Mouse (Mus musculus): Measurements from ENCODE around the gene Fbxl13. TPM values are rescaled to one million over a fixed set of nuclear protein-coding genes. Genes with fewer than 3 reads are reported as not detected.

Gene Fbxl13
- polyA plus RNA-seq, 1 experiment from 2014 or later, result 0.10 TPM

GRCm38 (mm10) chr5:21491469-21491868 lies 154.0 kb downstream of the Fbxl13 start:
- no peaks in the 10 kb centered on the region for H3K36me3 ChIP-seq
- H3K9me3 ChIP-seq, result no peaks in the 10 kb centered on the region
- no peaks in the 10 kb centered on the region for H3K27me3 ChIP-seq
- H3K9ac ChIP-seq, result no peak overlapping the region
- H3K4me2 ChIP-seq (replicated peaks), result no peak overlapping the region
- H3K4me3 ChIP-seq, result no peak overlapping the region
- H3K4me1 ChIP-seq, result peaks cover 39% of the 10 kb centered on the region
- 84% methylated on average over 2 of the region's 2 CpGs for WGBS
- H3K27ac ChIP-seq, result no peak overlapping the region
- no peak for ATAC-seq (ENCODE audit: insufficient number of reproducible peaks, insufficient read depth, low FRiP score, low TSS enrichment)

GRCm38 (mm10) chr5:21489135-21489534 lies 156.3 kb downstream of the Fbxl13 start:
- no peak overlapping the region for H3K4me3 ChIP-seq
- ATAC-seq (ENCODE audit: insufficient number of reproducible peaks, insufficient read depth, low FRiP score, low TSS enrichment), result no peak
- no peaks in the 10 kb centered on the region for H3K9me3 ChIP-seq
- H3K27ac ChIP-seq, result peak overlapping the region; percentile 71
- no peaks in the 10 kb centered on the region for H3K27me3 ChIP-seq
- H3K36me3 ChIP-seq, result no peaks in the 10 kb centered on the region
- H3K4me2 ChIP-seq (replicated peaks), result no peak overlapping the region
- H3K4me1 ChIP-seq, result peaks cover 24% of the 10 kb centered on the region
- no peak overlapping the region for H3K9ac ChIP-seq
- WGBS, result 42% methylated on average over 4 of the region's 4 CpGs

GRCm38 (mm10) chr5:21488506-21488905 lies 156.9 kb downstream of the Fbxl13 start:
- peaks cover 29% of the 10 kb centered on the region for H3K4me1 ChIP-seq
- no peak for ATAC-seq (ENCODE audit: insufficient number of reproducible peaks, insufficient read depth, low FRiP score, low TSS enrichment)
- WGBS, result 81% methylated on average over 5 of the region's 5 CpGs

GRCm38 (mm10) chr5:21487716-21488115 lies 157.7 kb downstream of the Fbxl13 start:
- ATAC-seq (ENCODE audit: insufficient number of reproducible peaks, insufficient read depth, low FRiP score, low TSS enrichment), result no peak
- no peak overlapping the region for H3K4me3 ChIP-seq
- no peak overlapping the region for H3K4me2 ChIP-seq (replicated peaks)
- 0 out of 2 replicates have a peak overlapping the region, but pooled peaks have one; percentile 17 for H3K27ac ChIP-seq
- WGBS, result 93% methylated on average over 3 of the region's 3 CpGs
- H3K9me3 ChIP-seq, result no peaks in the 10 kb centered on the region
- H3K9ac ChIP-seq, result no peak overlapping the region
- no peaks in the 10 kb centered on the region for H3K27me3 ChIP-seq
- H3K4me1 ChIP-seq, result peaks cover 35% of the 10 kb centered on the region
- H3K36me3 ChIP-seq, result no peaks in the 10 kb centered on the region

More at GRCm38 (mm10) chr5:21488506-21488905, 156.9 kb downstream of the Fbxl13 start:
- H3K27me3 ChIP-seq, result no peaks in the 10 kb centered on the region
- no peak overlapping the region for H3K4me2 ChIP-seq (replicated peaks)
- no peaks in the 10 kb centered on the region for H3K9me3 ChIP-seq
- H3K36me3 ChIP-seq, result no peaks in the 10 kb centered on the region
- no peak overlapping the region for H3K9ac ChIP-seq
- no peak overlapping the region for H3K4me3 ChIP-seq
- no peak overlapping the region for H3K27ac ChIP-seq

- Histone ChIP-seq H3K4me1 (peaks cover 39% of the 10 kb centered on the region), H3K4me3 (no peak overlapping the region), H3K36me3 (no peaks in the 10 kb centered on the region), H3K9me3 (no peaks in the 10 kb centered on the region), H3K27ac (peak overlapping the region; percentile 63; the same call in 1 of the 2 replicates), H3K9ac (no peak overlapping the region), H3K27me3 (no peaks in the 10 kb centered on the region), H3K4me2 (replicated peaks) (no peak overlapping the region)
- 70% methylated on average over 3 of the region's 3 CpGs for WGBS
- ATAC-seq (ENCODE audit: insufficient number of reproducible peaks, insufficient read depth, low FRiP score, low TSS enrichment), result no peak
These were observed 158.1 kb downstream of the Fbxl13 start for GRCm38 (mm10) chr5:21487306-21487705.

- H3K4me2 ChIP-seq (replicated peaks), result no peak overlapping the region
- no peaks in the 10 kb centered on the region for H3K36me3 ChIP-seq
- ATAC-seq (ENCODE audit: insufficient number of reproducible peaks, insufficient read depth, low FRiP score, low TSS enrichment), result no peak
- H3K27ac ChIP-seq, result peak overlapping the region; percentile 65; the same call in 1 of the 2 replicates
- H3K4me3 ChIP-seq, result no peak overlapping the region
- WGBS, result 51% methylated on average over 5 of the region's 5 CpGs
- no peaks in the 10 kb centered on the region for H3K27me3 ChIP-seq
- peaks cover 39% of the 10 kb centered on the region for H3K4me1 ChIP-seq
- H3K9ac ChIP-seq, result no peak overlapping the region
- H3K9me3 ChIP-seq, result no peaks in the 10 kb centered on the region
These were observed 158.6 kb downstream of the Fbxl13 start for GRCm38 (mm10) chr5:21486798-21487197.

GRCm38 (mm10) chr5:21485197-21485829 lies 160.1 kb downstream of the Fbxl13 start:
- H3K9me3 ChIP-seq, result no peaks in the 10 kb centered on the region
- WGBS, result 87% methylated on average over 8 of the region's 8 CpGs

GRCm38 (mm10) chr5:21483275-21483674 lies 162.2 kb downstream of the Fbxl13 start:
- H3K9me3 ChIP-seq, result no peaks in the 10 kb centered on the region
- no peak overlapping the region for H3K4me3 ChIP-seq
- WGBS, result 44% methylated on average over 8 of the region's 8 CpGs
- H3K4me1 ChIP-seq, result peaks cover 21% of the 10 kb centered on the region
- H3K36me3 ChIP-seq, result no peaks in the 10 kb centered on the region
- H3K4me2 ChIP-seq (replicated peaks), result no peak overlapping the region
- H3K27ac ChIP-seq, result no peak overlapping the region
- no peak overlapping the region for H3K9ac ChIP-seq
- ATAC-seq (ENCODE audit: insufficient number of reproducible peaks, insufficient read depth, low FRiP score, low TSS enrichment), result no peak
- H3K27me3 ChIP-seq, result no peaks in the 10 kb centered on the region

More at GRCm38 (mm10) chr5:21485197-21485829, 160.1 kb downstream of the Fbxl13 start:
- no peak overlapping the region for H3K9ac ChIP-seq
- H3K4me3 ChIP-seq, result no peak overlapping the region
- no peaks in the 10 kb centered on the region for H3K36me3 ChIP-seq
- H3K27ac ChIP-seq, result no peak overlapping the region
- peaks cover 38% of the 10 kb centered on the region for H3K4me1 ChIP-seq
- no peak overlapping the region for H3K4me2 ChIP-seq (replicated peaks)
- no peak for ATAC-seq (ENCODE audit: insufficient number of reproducible peaks, insufficient read depth, low FRiP score, low TSS enrichment)
- H3K27me3 ChIP-seq, result no peaks in the 10 kb centered on the region

- Histone ChIP-seq H3K36me3 (no peaks in the 10 kb centered on the region), H3K27ac (no peak overlapping the region), H3K27me3 (no peaks in the 10 kb centered on the region), H3K4me1 (peaks cover 21% of the 10 kb centered on the region), H3K9ac (no peak overlapping the region), H3K9me3 (no peaks in the 10 kb centered on the region), H3K4me2 (replicated peaks) (no peak overlapping the region), H3K4me3 (no peak overlapping the region)
- no peak for ATAC-seq (ENCODE audit: insufficient number of reproducible peaks, insufficient read depth, low FRiP score, low TSS enrichment)
- WGBS, result 52% methylated on average over 11 of the region's 11 CpGs
These were observed 162.8 kb downstream of the Fbxl13 start for GRCm38 (mm10) chr5:21482446-21483222.

GRCm38 (mm10) chr5:21481521-21481920 lies 163.9 kb downstream of the Fbxl13 start:
- Histone ChIP-seq H3K4me3 (no peak overlapping the region), H3K4me2 (replicated peaks) (no peak overlapping the region), H3K36me3 (no peaks in the 10 kb centered on the region), H3K27me3 (no peaks in the 10 kb centered on the region), H3K9ac (no peak overlapping the region), H3K4me1 (peaks cover 19% of the 10 kb centered on the region; the same call in 1 of the 2 replicates), H3K27ac (no peak overlapping the region), H3K9me3 (no peaks in the 10 kb centered on the region)
- ATAC-seq (ENCODE audit: insufficient number of reproducible peaks, insufficient read depth, low FRiP score, low TSS enrichment), result no peak
- WGBS, result 83% methylated on average over 6 of the region's 6 CpGs

- Histone ChIP-seq H3K4me3 (no peak overlapping the region), H3K27ac (no peak overlapping the region), H3K9me3 (no peaks in the 10 kb centered on the region), H3K27me3 (no peaks in the 10 kb centered on the region), H3K9ac (no peak overlapping the region), H3K4me2 (replicated peaks) (no peak overlapping the region), H3K4me1 (peaks cover 18% of the 10 kb centered on the region; the same call in 1 of the 2 replicates), H3K36me3 (no peaks in the 10 kb centered on the region)
- ATAC-seq (ENCODE audit: insufficient number of reproducible peaks, insufficient read depth, low FRiP score, low TSS enrichment), result no peak
- 92% methylated on average over 5 of the region's 5 CpGs for WGBS
These were observed 165.7 kb downstream of the Fbxl13 start for GRCm38 (mm10) chr5:21479746-21480145.

GRCm38 (mm10) chr5:21478428-21478827 lies 167.0 kb downstream of the Fbxl13 start:
- 92% methylated on average over 5 of the region's 5 CpGs for WGBS
- ATAC-seq (ENCODE audit: insufficient number of reproducible peaks, insufficient read depth, low FRiP score, low TSS enrichment), result no peak

More at GRCm38 (mm10) chr5:21478428-21478827, 167.0 kb downstream of the Fbxl13 start:
- Histone ChIP-seq H3K4me1 (peaks cover 13% of the 10 kb centered on the region; the same call in 1 of the 2 replicates), H3K9ac (no peak overlapping the region), H3K27ac (no peak overlapping the region), H3K36me3 (no peaks in the 10 kb centered on the region), H3K9me3 (no peaks in the 10 kb centered on the region), H3K27me3 (no peaks in the 10 kb centered on the region), H3K4me3 (no peak overlapping the region), H3K4me2 (replicated peaks) (no peak overlapping the region)
